Mouse (Mus musculus) forebrain, embryonic 15.5 days (tissue): ENCODE measurements around the gene Pcnx2. TPM values are rescaled to one million over a fixed set of nuclear protein-coding genes. Genes with fewer than 3 reads are reported as not detected.
A peak's percentile ranks its signal among the peaks of the same experiment; 100 is the strongest.

Source experiments
- ATAC-seq: fragments of 200-750 bp; cut with Nextera tagmentation; replicated peaks from 2 replicates; pipeline ENCODE4 v1.8.0; 2017; ENCODE audit warnings: mild to moderate bottlenecking, moderate TSS enrichment, moderate library complexity
- H3K27ac ChIP-seq: fragments of 300-500 bp; sonication (generic); replicated peaks from 2 replicates; pipeline ENCODE4 v1.5.1; 2015; ENCODE audit warnings: mild to moderate bottlenecking, inconsistent platforms
- H3K27me3 ChIP-seq: fragments of 300-500 bp; sonication (generic); 2 replicates; pipeline ENCODE4 v1.6.1; 2015; ENCODE audit warnings: inconsistent platforms
- H3K36me3 ChIP-seq: fragments of 300-500 bp; sonication (generic); 2 replicates; pipeline ENCODE4 v1.6.1; 2015; ENCODE audit warnings: mild to moderate bottlenecking, inconsistent platforms
- H3K4me1 ChIP-seq: fragments of 300-500 bp; sonication (generic); 2 replicates; pipeline ENCODE4 v1.6.1; 2015; ENCODE audit warnings: inconsistent platforms
- H3K4me2 ChIP-seq: fragments of 300-500 bp; sonication (generic); replicated peaks from 2 replicates; pipeline ENCODE4 v1.6.1; 2015; ENCODE audit warnings: mild to moderate bottlenecking, inconsistent platforms
- H3K4me3 ChIP-seq: fragments of 300-500 bp; sonication (generic); 2 replicates; pipeline ENCODE4 v1.5.1; 2015; ENCODE audit warnings: mild to moderate bottlenecking, inconsistent platforms
- H3K9ac ChIP-seq: fragments of 300-500 bp; sonication (generic); replicated peaks from 2 replicates; pipeline ENCODE4 v1.6.1; 2015; ENCODE audit warnings: mild to moderate bottlenecking, inconsistent platforms
- H3K9me3 ChIP-seq: fragments of 300-500 bp; sonication (generic); 2 replicates; pipeline ENCODE4 v1.6.1; 2016; ENCODE audit warnings: inconsistent platforms
- WGBS: fragments of 180-500 bp; shearing (Covaris S2); methylation state at CpG from one replicate; pipeline ENCODE4 v1.1.7; 2015; ENCODE audit warnings: mixed read lengths; 5-methylcytosine and 5-hydroxymethylcytosine counted together
- polyA plus RNA-seq: library from polyadenylated mRNA; unstranded; fragments of >200 nt; fragmentation: Nextera tagmentation; extraction: Ambion mirVana; gene quantifications from 2 replicates; pipeline ENCODE4 v1.2.1, GENCODE M21; 2015

Gene Pcnx2
- polyA plus RNA-seq, 1 experiment from 2014 or later: 3.8 TPM

- Histone ChIP-seq H3K9me3 (no peaks in the 10 kb centered on the region), H3K4me3 (no peak overlapping the region)
Measured at GRCm38 (mm10) chr8:125853300-125853699, 44.8 kb downstream of the Pcnx2 start.

GRCm38 (mm10) chr8:125849181-125849580 lies 48.9 kb downstream of the Pcnx2 start:
- H3K4me2 ChIP-seq: no peak overlapping the region
- H3K4me1 ChIP-seq: peaks cover 2% of the 10 kb centered on the region; the same call in 1 of the 2 replicates
- 68% methylated on average over 4 of the region's 4 CpGs for WGBS

More at GRCm38 (mm10) chr8:125853300-125853699, 44.8 kb downstream of the Pcnx2 start:
- Histone ChIP-seq H3K4me2 (no peak overlapping the region), H3K9ac (no peak overlapping the region), H3K27me3 (no peaks in the 10 kb centered on the region), H3K27ac (no peak overlapping the region), H3K4me1 (peaks cover under 1% of the 10 kb centered on the region; the same call in 1 of the 2 replicates), H3K36me3 (0 out of 2 replicates have a peak, but pooled peaks cover 4% of the 10 kb centered on the region)
- no peak for ATAC-seq
- WGBS: 85% methylated on average over 5 of the region's 5 CpGs

GRCm38 (mm10) chr8:125847842-125848241 lies 50.3 kb downstream of the Pcnx2 start:
- WGBS: 42% methylated on average over 12 of the region's 12 CpGs
- Histone ChIP-seq H3K4me1 (peaks cover 12% of the 10 kb centered on the region), H3K4me3 (no peak overlapping the region), H3K9ac (no peak overlapping the region), H3K27me3 (no peaks in the 10 kb centered on the region), H3K36me3 (no peaks in the 10 kb centered on the region), H3K27ac (no peak overlapping the region), H3K4me2 (no peak overlapping the region), H3K9me3 (no peaks in the 10 kb centered on the region)
- ATAC-seq: no peak

More at GRCm38 (mm10) chr8:125849181-125849580, 48.9 kb downstream of the Pcnx2 start:
- Histone ChIP-seq H3K27ac (no peak overlapping the region), H3K36me3 (0 out of 2 replicates have a peak, but pooled peaks cover 4% of the 10 kb centered on the region), H3K9ac (no peak overlapping the region), H3K4me3 (no peak overlapping the region), H3K9me3 (no peaks in the 10 kb centered on the region), H3K27me3 (no peaks in the 10 kb centered on the region)
- no peak for ATAC-seq

GRCm38 (mm10) chr8:125845281-125845680 lies 52.8 kb downstream of the Pcnx2 start:
- Histone ChIP-seq H3K4me2 (no peak overlapping the region), H3K36me3 (peaks cover 5% of the 10 kb centered on the region; the same call in 1 of the 2 replicates), H3K9ac (no peak overlapping the region), H3K9me3 (no peaks in the 10 kb centered on the region), H3K4me1 (peaks cover 12% of the 10 kb centered on the region), H3K4me3 (no peak overlapping the region), H3K27ac (no peak overlapping the region), H3K27me3 (no peaks in the 10 kb centered on the region)
- no peak for ATAC-seq
- WGBS: 96% methylated on average over 16 of the region's 16 CpGs

- no peak overlapping the region for H3K27ac ChIP-seq
- ATAC-seq: no peak
Measured at GRCm38 (mm10) chr8:125843122-125843836, 54.8 kb downstream of the Pcnx2 start.

GRCm38 (mm10) chr8:125842158-125842557 lies 56.0 kb downstream of the Pcnx2 start:
- H3K9ac ChIP-seq: no peak overlapping the region
- H3K27ac ChIP-seq: no peak overlapping the region
- H3K36me3 ChIP-seq: peaks cover 5% of the 10 kb centered on the region; the same call in 1 of the 2 replicates
- no peak overlapping the region for H3K4me2 ChIP-seq
- no peaks in the 10 kb centered on the region for H3K27me3 ChIP-seq
- 79% methylated on average over 7 of the region's 7 CpGs for WGBS
- peaks cover 10% of the 10 kb centered on the region for H3K4me1 ChIP-seq
- no peak overlapping the region for H3K4me3 ChIP-seq
- ATAC-seq: no peak
- H3K9me3 ChIP-seq: no peaks in the 10 kb centered on the region

More at GRCm38 (mm10) chr8:125843122-125843836, 54.8 kb downstream of the Pcnx2 start:
- Histone ChIP-seq H3K27me3 (no peaks in the 10 kb centered on the region), H3K4me1 (peaks cover 12% of the 10 kb centered on the region), H3K4me3 (no peak overlapping the region), H3K9ac (no peak overlapping the region), H3K36me3 (peaks cover 5% of the 10 kb centered on the region; the same call in 1 of the 2 replicates), H3K9me3 (no peaks in the 10 kb centered on the region), H3K4me2 (no peak overlapping the region)
- WGBS: 10% methylated on average over 15 of the region's 15 CpGs

- no peak for ATAC-seq
- no peaks in the 10 kb centered on the region for H3K27me3 ChIP-seq
- 0 out of 2 replicates have a peak overlapping the region, but pooled peaks have one; percentile 37 for H3K27ac ChIP-seq
- no peak overlapping the region for H3K4me3 ChIP-seq
- no peak overlapping the region for H3K4me2 ChIP-seq
- WGBS: 43% methylated on average over 2 of the region's 2 CpGs
- H3K4me1 ChIP-seq: peaks cover 19% of the 10 kb centered on the region
- no peak overlapping the region for H3K9ac ChIP-seq
- H3K9me3 ChIP-seq: no peaks in the 10 kb centered on the region
- H3K36me3 ChIP-seq: peaks cover 2% of the 10 kb centered on the region; the same call in 1 of the 2 replicates
Measured at GRCm38 (mm10) chr8:125824688-125825087, 73.4 kb downstream of the Pcnx2 start.

GRCm38 (mm10) chr8:125823719-125824118 lies 74.4 kb downstream of the Pcnx2 start:
- 57% methylated on average over 12 of the region's 12 CpGs for WGBS
- H3K27me3 ChIP-seq: no peaks in the 10 kb centered on the region
- peak; percentile 36; the same call in 1 of the 2 replicates for ATAC-seq

GRCm38 (mm10) chr8:125822065-125822464 lies 76.1 kb downstream of the Pcnx2 start:
- H3K36me3 ChIP-seq: peaks cover 2% of the 10 kb centered on the region; the same call in 1 of the 2 replicates
- no peak overlapping the region for H3K4me3 ChIP-seq
- H3K9ac ChIP-seq: no peak overlapping the region
- WGBS: 79% methylated on average over 14 of the region's 14 CpGs
- no peak for ATAC-seq
- H3K27me3 ChIP-seq: no peaks in the 10 kb centered on the region
- no peak overlapping the region for H3K27ac ChIP-seq
- H3K4me2 ChIP-seq: no peak overlapping the region
- H3K4me1 ChIP-seq: peaks cover 19% of the 10 kb centered on the region
- H3K9me3 ChIP-seq: no peaks in the 10 kb centered on the region

More at GRCm38 (mm10) chr8:125823719-125824118, 74.4 kb downstream of the Pcnx2 start:
- H3K4me3 ChIP-seq: no peak overlapping the region
- no peak overlapping the region for H3K9ac ChIP-seq
- peaks cover 2% of the 10 kb centered on the region; the same call in 1 of the 2 replicates for H3K36me3 ChIP-seq
- H3K27ac ChIP-seq: peak overlapping the region; percentile 37; the same call in 1 of the 2 replicates
- no peaks in the 10 kb centered on the region for H3K9me3 ChIP-seq
- H3K4me2 ChIP-seq: no peak overlapping the region
- H3K4me1 ChIP-seq: peaks cover 19% of the 10 kb centered on the region

GRCm38 (mm10) chr8:125819797-125820196 lies 78.3 kb downstream of the Pcnx2 start:
- peak overlapping the region; percentile 47 for H3K27ac ChIP-seq
- peaks cover 8% of the 10 kb centered on the region for H3K36me3 ChIP-seq
- no peaks in the 10 kb centered on the region for H3K27me3 ChIP-seq
- no peak overlapping the region for H3K4me3 ChIP-seq
- H3K9ac ChIP-seq: no peak overlapping the region
- peak; percentile 70 for ATAC-seq
- H3K9me3 ChIP-seq: peaks cover 1% of the 10 kb centered on the region; the same call in 1 of the 2 replicates
- WGBS: 63% methylated on average over 7 of the region's 7 CpGs
- no peak overlapping the region for H3K4me2 ChIP-seq
- H3K4me1 ChIP-seq: peaks cover 19% of the 10 kb centered on the region

GRCm38 (mm10) chr8:125818796-125819195 lies 79.3 kb downstream of the Pcnx2 start:
- WGBS: 80% methylated on average over 9 of the region's 9 CpGs
- Histone ChIP-seq H3K9me3 (peaks cover 5% of the 10 kb centered on the region; the same call in 1 of the 2 replicates), H3K27ac (peak overlapping the region; percentile 47; the same call in 1 of the 2 replicates), H3K4me1 (peaks cover 12% of the 10 kb centered on the region), H3K27me3 (no peaks in the 10 kb centered on the region), H3K4me2 (no peak overlapping the region), H3K9ac (no peak overlapping the region), H3K4me3 (no peak overlapping the region), H3K36me3 (peaks cover 16% of the 10 kb centered on the region)
- no peak for ATAC-seq

- Histone ChIP-seq H3K36me3 (peaks cover 16% of the 10 kb centered on the region), H3K9me3 (peaks cover 5% of the 10 kb centered on the region; the same call in 1 of the 2 replicates), H3K27ac (no peak overlapping the region), H3K4me3 (no peak overlapping the region), H3K4me2 (no peak overlapping the region), H3K9ac (no peak overlapping the region), H3K27me3 (no peaks in the 10 kb centered on the region), H3K4me1 (peaks cover 6% of the 10 kb centered on the region; the same call in 1 of the 2 replicates)
- no peak for ATAC-seq
- WGBS: 63% methylated on average over 5 of the region's 5 CpGs
Measured at GRCm38 (mm10) chr8:125816742-125817141, 81.4 kb downstream of the Pcnx2 start.
